Mouse (Mus musculus) kidney, adult 2 months (tissue): ENCODE results near the gene Rerg.

ENCODE experiments used
- CTCF ChIP-seq: fragments of 200-500 bp; conservative IDR thresholded peaks from 2 replicates; pipeline ENCODE4 v1.5.1; 2011; ENCODE audit warnings: low read depth, mild to moderate bottlenecking, control low read depth, low read length, moderate library complexity, mixed read lengths; ENCODE audit not compliant: insufficient read depth, insufficient read length
- POLR2A ChIP-seq: fragments of 200-500 bp; IDR thresholded peaks from one replicate; pipeline ENCODE4 v1.6.1; 2011; ENCODE audit warnings: low read depth, low read length, control low read depth

DNA sequence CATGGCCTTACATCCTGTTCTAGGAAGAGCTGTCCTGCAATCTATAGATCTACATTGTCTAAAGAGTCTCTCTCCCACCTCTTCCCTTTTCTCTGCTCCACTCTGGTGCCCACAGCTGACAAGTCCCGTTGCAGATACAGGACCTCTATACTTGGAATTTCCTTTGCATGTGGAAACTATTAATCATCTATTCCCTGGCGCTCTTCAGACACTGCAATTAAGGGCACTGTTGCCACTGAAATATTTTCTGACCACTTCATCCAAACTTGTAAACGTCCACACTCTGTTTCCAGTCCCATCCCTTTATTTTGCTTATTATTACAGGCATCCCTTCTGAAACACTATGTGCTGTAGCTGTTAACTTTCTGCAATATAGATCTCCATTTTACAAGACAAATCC, 31.9 kb downstream of the Rerg start:
- TF ChIP-seq POLR2A: no peak
- TF ChIP-seq CTCF: no peak
